Mouse (Mus musculus) MEL (cell line): Measurements from ENCODE around the gene Ano6. TPM values are rescaled to one million over a fixed set of nuclear protein-coding genes. Genes with fewer than 3 reads are reported as not detected.

Experiments used
- DNase-seq: peaks from one replicate; pipeline ENCODE4 v3.0.0; 2011; ENCODE audit warnings: low read depth, low spot score
- H3K27ac ChIP-seq: 2 replicates; pipeline ENCODE4 v1.5.1; 2012; ENCODE audit warnings: low read depth, mild to moderate bottlenecking, control low read depth, low read length, moderate library complexity; ENCODE audit not compliant: control insufficient read depth
- H3K27me3 ChIP-seq, 2 experiments: fragments of 150-350 bp in 1 of 2; sonication (generic) in 1 of 2; 2 replicates each; pipeline ENCODE4 v1.6.1; 2012; ENCODE audit warnings: low read length in 2 of 2, mild to moderate bottlenecking in 2 of 2, improper control_type of control experiment in 1 of 2, moderate library complexity in 1 of 2; ENCODE audit not compliant: insufficient read depth in 2 of 2, control insufficient read depth in 1 of 2
- H3K36me3 ChIP-seq, 2 experiments: 2 replicates each; pipeline ENCODE4 v1.6.1; 2012 to 2014; ENCODE audit warnings: low read length in 2 of 2, improper control_type of control experiment in 1 of 2, inconsistent platforms in 1 of 2, mild to moderate bottlenecking in 1 of 2; ENCODE audit not compliant: insufficient read depth in 2 of 2, control insufficient read depth in 1 of 2
- H3K4me1 ChIP-seq, 2 experiments: fragments of 150-350 bp in 1 of 2; sonication (generic) in 1 of 2; 2 replicates each; pipeline ENCODE4 v1.6.1; 2012; ENCODE audit warnings: low read length in 2 of 2, improper control_type of control experiment in 1 of 2, mild to moderate bottlenecking in 1 of 2; ENCODE audit not compliant: insufficient read depth in 2 of 2, control insufficient read depth in 1 of 2
- H3K4me3 ChIP-seq, 2 experiments: fragments of 150-350 bp in 1 of 2; sonication (generic) in 1 of 2; 2 replicates each; pipeline ENCODE4 v1.5.1; 2012; ENCODE audit warnings: low read depth in 2 of 2, low read length in 2 of 2, mild to moderate bottlenecking in 2 of 2, moderate library complexity in 2 of 2, control low read depth in 1 of 2, improper control_type of control experiment in 1 of 2; ENCODE audit not compliant: control insufficient read depth in 1 of 2, insufficient read depth in 1 of 2
- H3K79me2 ChIP-seq: 2 replicates; pipeline ENCODE4 v1.6.1; 2012; ENCODE audit warnings: mild to moderate bottlenecking, low read length, moderate library complexity; ENCODE audit not compliant: control insufficient read depth, poor library complexity, insufficient read depth
- H3K9ac ChIP-seq: 2 replicates; pipeline ENCODE4 v1.6.1; 2012; ENCODE audit warnings: low read depth, mild to moderate bottlenecking, control low read depth, low read length, moderate library complexity; ENCODE audit not compliant: control insufficient read depth, poor library complexity, severe bottlenecking
- H3K9me3 ChIP-seq: fragments of 150-350 bp; sonication (generic); replicated peaks from 2 replicates; pipeline ENCODE4 v1.6.1; 2012; ENCODE audit warnings: mild to moderate bottlenecking, low read length, improper control_type of control experiment, moderate library complexity; ENCODE audit not compliant: insufficient read depth
- BHLHE40 ChIP-seq: IDR thresholded peaks from 2 replicates; pipeline ENCODE4 v1.6.1; 2012; ENCODE audit warnings: low read depth, mild to moderate bottlenecking, inconsistent platforms, low read length, improper control_type of control experiment, borderline replicate concordance
- CHD2 ChIP-seq: IDR thresholded peaks from 2 replicates; pipeline ENCODE4 v1.6.1; 2011; ENCODE audit warnings: low read length, improper control_type of control experiment
- EP300 ChIP-seq, 2 experiments: IDR thresholded peaks; 2 replicates each; pipeline ENCODE4 v1.6.1; 2011; ENCODE audit warnings: improper control_type of control experiment in 2 of 2, low read length in 2 of 2, low read depth in 1 of 2, mild to moderate bottlenecking in 1 of 2
- ETS1 ChIP-seq: IDR thresholded peaks from 2 replicates; pipeline ENCODE4 v1.6.1; 2012; ENCODE audit warnings: low read depth, mild to moderate bottlenecking, inconsistent platforms, low read length, improper control_type of control experiment, moderate library complexity
- JUND ChIP-seq: IDR thresholded peaks from 2 replicates; pipeline ENCODE4 v1.6.1; 2011; ENCODE audit warnings: low read depth, mild to moderate bottlenecking, improper control_type of control experiment, low read length
- KAT2A ChIP-seq: conservative IDR thresholded peaks from 2 replicates; pipeline ENCODE4 v1.6.1; 2012; ENCODE audit warnings: low read depth, low read length, improper control_type of control experiment, inconsistent platforms
- MAFK ChIP-seq: IDR thresholded peaks from 2 replicates; pipeline ENCODE4 v1.6.1; 2011; ENCODE audit warnings: low read depth, mild to moderate bottlenecking, low read length, improper control_type of control experiment, borderline replicate concordance
- MAX ChIP-seq: IDR thresholded peaks from 2 replicates; pipeline ENCODE4 v1.6.1; 2011; ENCODE audit warnings: low read length, improper control_type of control experiment
- MEF2A ChIP-seq: IDR thresholded peaks from 2 replicates; pipeline ENCODE4 v1.6.1; 2014; ENCODE audit warnings: low read depth, mild to moderate bottlenecking, inconsistent platforms, low read length, improper control_type of control experiment; ENCODE audit not compliant: poor library complexity, insufficient replicate concordance, severe bottlenecking; ENCODE audit errors: extremely low read depth
- MYB ChIP-seq: IDR thresholded peaks from 2 replicates; pipeline ENCODE4 v1.6.1; 2011; ENCODE audit warnings: mild to moderate bottlenecking, low read depth, low read length, improper control_type of control experiment
- NELFE ChIP-seq: IDR thresholded peaks from 2 replicates; pipeline ENCODE4 v1.6.1; 2011; ENCODE audit warnings: low read depth, low read length, improper control_type of control experiment
- POLR2A ChIP-seq, 2 experiments: IDR thresholded peaks; 2 replicates each; pipeline ENCODE4 v1.6.1; 2011 to 2012; ENCODE audit warnings: low read length in 2 of 2, mild to moderate bottlenecking in 2 of 2, control low read depth in 1 of 2, improper control_type of control experiment in 1 of 2, low read depth in 1 of 2, moderate library complexity in 1 of 2; ENCODE audit not compliant: control insufficient read depth in 1 of 2, insufficient read depth in 1 of 2, poor library complexity in 1 of 2
- POLR2AphosphoS5 ChIP-seq: IDR thresholded peaks from 2 replicates; pipeline ENCODE4 v1.6.1; 2012; ENCODE audit warnings: low read depth, borderline replicate concordance, mild to moderate bottlenecking, inconsistent platforms, low read length, moderate library complexity, mixed read lengths
- RCOR1 ChIP-seq: IDR thresholded peaks from 2 replicates; pipeline ENCODE4 v1.6.1; 2012; ENCODE audit warnings: low read depth, mild to moderate bottlenecking, inconsistent platforms, low read length, improper control_type of control experiment
- SIN3A ChIP-seq: IDR thresholded peaks from 2 replicates; pipeline ENCODE4 v1.6.1; 2012; ENCODE audit warnings: low read length, improper control_type of control experiment, inconsistent platforms
- TBP ChIP-seq: IDR thresholded peaks from 2 replicates; pipeline ENCODE4 v1.8.0; 2011; ENCODE audit warnings: low read depth, low read length, improper control_type of control experiment
- TCF12 ChIP-seq: IDR thresholded peaks from 2 replicates; pipeline ENCODE4 v1.6.1; 2014; ENCODE audit warnings: low read depth, mild to moderate bottlenecking, inconsistent platforms, low read length, improper control_type of control experiment, moderate library complexity
- UBTF ChIP-seq: IDR thresholded peaks from 2 replicates; pipeline ENCODE4 v1.6.1; 2012; ENCODE audit warnings: low read depth, mild to moderate bottlenecking, inconsistent platforms, low read length, improper control_type of control experiment, moderate library complexity, borderline replicate concordance; ENCODE audit not compliant: insufficient read depth
- USF2 ChIP-seq, 2 experiments: IDR thresholded peaks; 2 replicates each; pipeline ENCODE4 v1.6.1; 2011 to 2012; ENCODE audit warnings: improper control_type of control experiment in 2 of 2, low read length in 2 of 2, borderline replicate concordance in 1 of 2, inconsistent platforms in 1 of 2, low read depth in 1 of 2, mild to moderate bottlenecking in 1 of 2; ENCODE audit not compliant: insufficient read depth in 1 of 2
- ZKSCAN1 ChIP-seq: IDR thresholded peaks from 2 replicates; pipeline ENCODE4 v1.6.1; 2012; ENCODE audit warnings: low read depth, mild to moderate bottlenecking, inconsistent platforms, low read length, improper control_type of control experiment, moderate library complexity
- ZNF384 ChIP-seq: IDR thresholded peaks from 2 replicates; pipeline ENCODE4 v1.6.1; 2012; ENCODE audit warnings: low read depth, mild to moderate bottlenecking, inconsistent platforms, low read length, improper control_type of control experiment
- polyA plus RNA-seq, 2 experiments: library from polyadenylated mRNA; stranded (reverse) in 1 of 2; unstranded in 1 of 2; fragments of >175 nt in 1 of 2; fragments of >200 nt in 1 of 2; gene quantifications; 2 replicates each; pipeline versions ENCODE4 v1.2.1 to v1.2.4; 2012; ENCODE audit warnings: low replicate concordance in 2 of 2, low read depth in 1 of 2; ENCODE audit not compliant: insufficient read length in 2 of 2, insufficient read depth in 1 of 2, missing spikeins in 1 of 2
- total RNA-seq: library from RNA; depleted of rRNA; stranded (reverse); fragments of 300-350 nt; gene quantifications from 2 replicates; pipeline ENCODE4 v1.2.3, GENCODE M21; 2012

Ano6 gene
- total and polyA plus RNA-seq, 3 experiments: 54.8 to 66.6 (median 61.4) TPM

DNA sequence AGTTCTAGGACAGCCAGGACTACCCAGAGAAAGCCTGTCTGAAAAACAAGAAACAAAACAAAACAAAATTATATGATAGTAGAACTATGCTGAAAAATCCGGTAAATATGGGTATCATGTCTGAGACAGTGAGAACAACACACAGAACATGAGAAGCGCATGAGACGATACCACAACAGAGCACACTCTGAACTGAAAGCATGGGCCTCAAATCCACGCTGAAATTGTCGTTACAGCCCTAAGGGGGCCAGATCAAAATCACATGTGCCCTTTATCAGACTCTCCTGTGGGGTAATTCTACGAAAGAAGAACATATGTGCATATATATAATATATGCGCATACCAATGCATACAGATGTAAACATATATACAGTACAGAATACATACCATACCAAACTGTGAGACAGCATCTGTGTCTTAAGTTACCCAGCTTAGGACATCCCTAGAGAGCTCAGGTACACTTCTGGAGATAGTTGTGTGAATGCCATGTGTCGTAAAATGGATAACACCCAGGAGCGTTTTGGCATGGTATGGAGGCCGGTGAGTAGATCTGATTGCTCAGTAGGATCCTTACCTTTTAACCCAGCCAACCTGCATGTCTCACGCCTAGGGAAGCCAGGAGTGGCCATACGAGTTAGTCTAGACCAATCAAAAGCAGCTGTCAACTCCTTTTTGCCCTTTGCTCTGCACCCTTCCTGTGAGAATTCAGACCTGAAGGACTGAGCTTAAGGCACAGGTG lies 31.8 kb upstream of the Ano6 start:
- no peak overlapping the region for H3K4me3 ChIP-seq
- H3K9me3 ChIP-seq: no peaks in the 10 kb centered on the region
- H3K36me3 ChIP-seq: peaks cover 0 to 9% of the 10 kb centered on the region in 2 experiments; a peak in 2 of 4 replicates
- no peak overlapping the region for H3K27ac ChIP-seq
- no peak overlapping the region for H3K9ac ChIP-seq
- no peaks in the 10 kb centered on the region for H3K27me3 ChIP-seq
- no peaks in the 10 kb centered on the region for H3K79me2 ChIP-seq
- no peak for DNase-seq
- peaks cover 9 to 18% of the 10 kb centered on the region in 2 experiments for H3K4me1 ChIP-seq
- TF ChIP-seq POLR2AphosphoS5: no peak
- TF ChIP-seq MEF2A: no peak
- no peak for TF ChIP-seq TCF12
- no peak for TF ChIP-seq UBTF
- TF ChIP-seq SIN3A: no peak
- TF ChIP-seq POLR2A (IDR thresholded peaks at IDR 0.05; ENCODE audit: control insufficient read depth in 1 of 2, insufficient read depth in 1 of 2, low read depth in 1 of 2, low read length in 2 of 2, poor library complexity in 1 of 2): no peak
- no peak for TF ChIP-seq MAX
- no peak for TF ChIP-seq ETS1
- no peak for TF ChIP-seq ZNF384
- TF ChIP-seq TBP: no peak
- TF ChIP-seq MYB: no peak
- no peak for TF ChIP-seq CHD2
- no peak for TF ChIP-seq MAFK
- TF ChIP-seq RCOR1: no peak
- no peak for TF ChIP-seq KAT2A
- no peak for TF ChIP-seq ZKSCAN1
- no peak for TF ChIP-seq USF2 (IDR thresholded peaks at IDR 0.05; ENCODE audit: borderline replicate concordance in 1 of 2, insufficient read depth in 1 of 2, low read depth in 1 of 2, low read length in 2 of 2)
- TF ChIP-seq BHLHE40: no peak

DNA sequence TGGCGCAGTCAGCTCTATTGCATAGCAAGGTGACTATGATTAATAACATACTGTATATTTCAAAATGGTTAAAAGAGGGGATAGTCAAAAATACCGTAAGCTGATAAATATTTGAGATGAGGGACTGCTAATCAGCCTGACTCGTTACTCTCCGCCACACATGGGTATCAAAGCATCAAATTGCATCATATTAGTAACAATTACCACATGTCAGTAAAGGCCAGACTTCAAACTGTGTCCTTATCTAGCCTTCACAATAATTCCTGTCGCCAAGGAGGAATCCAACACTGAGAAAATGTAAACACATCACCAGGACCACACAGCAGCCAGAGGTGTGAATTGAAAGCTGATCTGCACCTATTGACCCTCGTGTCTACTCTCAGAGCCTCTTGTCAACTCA lies 30.8 kb upstream of the Ano6 start:
- DNase-seq: no peak
- no peaks in the 10 kb centered on the region for H3K79me2 ChIP-seq
- no peak overlapping the region for H3K27ac ChIP-seq
- peaks cover 9 to 18% of the 10 kb centered on the region in 2 experiments for H3K4me1 ChIP-seq
- no peaks in the 10 kb centered on the region for H3K27me3 ChIP-seq
- no peak overlapping the region for H3K4me3 ChIP-seq
- no peaks in the 10 kb centered on the region for H3K9me3 ChIP-seq
- no peak for TF ChIP-seq KAT2A
- peak; percentile 63; the same call in 1 of the 2 replicates for TF ChIP-seq TCF12
- no peak for TF ChIP-seq RCOR1
- no peak for TF ChIP-seq SIN3A
- no peak for TF ChIP-seq MAX
- peak; percentile 46; the same call in 1 of the 2 replicates for TF ChIP-seq ETS1
- TF ChIP-seq MYB: no peak
- TF ChIP-seq EP300 (IDR thresholded peaks at IDR 0.05; ENCODE audit: low read depth in 1 of 2, low read length in 2 of 2): peak in 1 of 2 experiments; percentile 56; a peak in 1 of 4 replicates
- TF ChIP-seq MAFK: no peak
- TF ChIP-seq JUND: no peak
- no peak for TF ChIP-seq NELFE
- H3K9ac ChIP-seq: no peak overlapping the region
- peaks cover 0 to 9% of the 10 kb centered on the region in 2 experiments; a peak in 2 of 4 replicates for H3K36me3 ChIP-seq
